Mouse (Mus musculus): Measurements from ENCODE around the gene Adgrf1. TPM values are rescaled to one million over a fixed set of nuclear protein-coding genes. Genes with fewer than 3 reads are reported as not detected.
"Not testable (repeated sequence)": the region's sequence is repeated elsewhere in the genome, so short reads cannot be mapped to it uniquely, and the experiment has no call there.

The Adgrf1 gene
- polyA plus RNA-seq, 1 experiment = not detected

DNA sequence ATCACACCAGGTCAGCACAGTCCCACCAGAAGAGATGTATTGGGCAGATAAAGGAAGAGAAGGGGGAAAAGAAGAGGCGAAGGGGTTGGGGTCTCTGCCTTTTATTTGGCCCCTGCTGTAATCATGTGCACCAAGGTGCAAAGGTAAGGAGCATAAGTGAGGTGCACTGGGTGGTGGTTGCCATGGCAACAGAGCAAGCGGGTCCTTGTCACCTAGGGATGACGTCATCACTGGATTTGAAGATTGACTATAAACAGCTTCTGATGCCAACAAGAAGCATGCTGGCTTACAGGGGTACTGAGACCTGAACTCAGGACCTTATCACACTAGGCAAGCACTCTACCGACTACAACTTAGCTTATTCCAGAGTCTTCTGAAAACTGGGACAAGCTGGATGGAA, 59.1 kb downstream of the Adgrf1 start:
- Histone ChIP-seq H3K79me3 (ENCODE audit: low read depth) (no peaks in the 10 kb centered on the region), H3ac (ENCODE audit: control insufficient read depth, insufficient read length, low read depth) (no peak overlapping the region), H3K36me3 (ENCODE audit: control insufficient read depth, insufficient read depth) (no peaks in the 10 kb centered on the region), H3K4me3 (ENCODE audit: insufficient read depth, poor library complexity, severe bottlenecking) (no peak overlapping the region), H3K27me3 (ENCODE audit: control insufficient read depth, insufficient read depth, insufficient read length) (no peaks in the 10 kb centered on the region), H3K79me2 (ENCODE audit: control insufficient read depth, insufficient read depth) (no peaks in the 10 kb centered on the region)
- no peak for TF ChIP-seq CEBPB (IDR thresholded peaks at IDR 0.05; ENCODE audit: low read depth)
- TF ChIP-seq CTCF (IDR thresholded peaks at IDR 0.05; ENCODE audit: control insufficient read depth, insufficient read depth, insufficient read length) = no peak
- no peak for TF ChIP-seq FOSL1 (IDR thresholded peaks at IDR 0.05; ENCODE audit: insufficient read depth, low read length, poor library complexity, severe bottlenecking)
- no peak for TF ChIP-seq MAX (IDR thresholded peaks at IDR 0.05)
- no peak for TF ChIP-seq USF1 (IDR thresholded peaks at IDR 0.05; ENCODE audit: low read depth)
- no peak for TF ChIP-seq MYOG (IDR thresholded peaks at IDR 0.05; ENCODE audit: control insufficient read depth, extremely low read depth, insufficient read length)
- no peak for TF ChIP-seq MYOD1 (IDR thresholded peaks at IDR 0.05; ENCODE audit: control insufficient read depth, insufficient read length, low read depth)

DNA sequence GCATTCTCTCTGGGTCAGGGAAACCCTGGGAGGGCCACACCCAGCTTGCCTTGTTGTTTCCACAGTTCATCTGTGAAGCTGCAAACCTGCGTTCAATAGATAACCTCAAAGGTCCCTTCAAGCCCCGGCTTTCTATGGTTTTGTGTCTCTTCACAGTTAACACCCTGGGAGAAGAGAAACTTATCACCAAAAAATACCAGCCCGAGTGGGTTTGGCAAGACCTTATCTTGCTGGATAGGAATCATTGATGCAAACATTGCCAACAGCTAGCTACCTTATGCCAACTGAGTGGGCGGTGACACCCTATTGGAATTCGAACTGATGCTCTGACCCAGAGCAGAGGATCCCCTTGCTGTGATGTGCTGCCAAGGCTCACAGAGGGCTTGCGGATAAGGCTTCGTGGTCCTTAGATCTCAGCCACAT, 59.6 kb downstream of the Adgrf1 start:
- Histone ChIP-seq H3K36me3 (ENCODE audit: control insufficient read depth, insufficient read depth) (no peaks in the 10 kb centered on the region), H3K79me3 (ENCODE audit: low read depth) (no peaks in the 10 kb centered on the region), H3ac (ENCODE audit: control insufficient read depth, insufficient read length, low read depth) (no peak overlapping the region), H3K79me2 (ENCODE audit: control insufficient read depth, insufficient read depth) (no peaks in the 10 kb centered on the region), H3K27me3 (ENCODE audit: control insufficient read depth, insufficient read depth, insufficient read length) (no peaks in the 10 kb centered on the region), H3K4me3 (ENCODE audit: insufficient read depth, poor library complexity, severe bottlenecking) (no peak overlapping the region)
- no peak for TF ChIP-seq USF1 (IDR thresholded peaks at IDR 0.05; ENCODE audit: low read depth)
- TF ChIP-seq CEBPB (IDR thresholded peaks at IDR 0.05; ENCODE audit: low read depth) = no peak
- no peak for TF ChIP-seq MYOG (IDR thresholded peaks at IDR 0.05; ENCODE audit: control insufficient read depth, extremely low read depth, insufficient read length)
- TF ChIP-seq CTCF (IDR thresholded peaks at IDR 0.05; ENCODE audit: control insufficient read depth, insufficient read depth, insufficient read length) = no peak
- TF ChIP-seq MYOD1 (IDR thresholded peaks at IDR 0.05; ENCODE audit: control insufficient read depth, insufficient read length, low read depth) = no peak
- no peak for TF ChIP-seq FOSL1 (IDR thresholded peaks at IDR 0.05; ENCODE audit: insufficient read depth, low read length, poor library complexity, severe bottlenecking)
- TF ChIP-seq MAX (IDR thresholded peaks at IDR 0.05) = no peak

DNA sequence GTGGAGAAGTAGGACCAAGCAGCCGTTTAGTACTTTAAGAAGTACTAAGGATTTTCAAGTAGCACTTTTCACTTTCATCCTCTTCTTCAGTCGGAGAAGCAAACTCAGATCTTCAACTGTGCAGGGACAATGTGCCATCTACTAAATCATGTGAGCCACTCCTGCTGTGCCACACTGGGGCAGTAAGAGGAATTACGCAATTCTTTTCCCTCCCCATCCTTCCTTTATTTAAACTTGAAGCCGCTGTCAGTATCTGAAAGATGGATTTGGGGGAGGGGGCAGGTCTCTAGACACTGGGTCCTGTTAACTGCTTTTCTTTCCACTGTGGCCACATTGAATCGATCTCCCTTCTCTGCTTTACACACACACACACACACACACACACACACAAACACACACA, 62.6 kb downstream of the Adgrf1 start:
- TF ChIP-seq MAX (IDR thresholded peaks at IDR 0.05) = no peak
- no peak for TF ChIP-seq USF1 (IDR thresholded peaks at IDR 0.05; ENCODE audit: low read depth)
- no peak for TF ChIP-seq FOSL1 (IDR thresholded peaks at IDR 0.05; ENCODE audit: insufficient read depth, low read length, poor library complexity, severe bottlenecking)
- no peak for TF ChIP-seq CEBPB (IDR thresholded peaks at IDR 0.05; ENCODE audit: low read depth)
- no peak for TF ChIP-seq CTCF (IDR thresholded peaks at IDR 0.05; ENCODE audit: control insufficient read depth, insufficient read depth, insufficient read length)
- TF ChIP-seq MYOG (IDR thresholded peaks at IDR 0.05; ENCODE audit: control insufficient read depth, extremely low read depth, insufficient read length) = no peak
- TF ChIP-seq MYOD1 (IDR thresholded peaks at IDR 0.05; ENCODE audit: control insufficient read depth, insufficient read length, low read depth) = no peak
- Histone ChIP-seq H3K36me3 (ENCODE audit: control insufficient read depth, insufficient read depth) (no peaks in the 10 kb centered on the region), H3K79me2 (ENCODE audit: control insufficient read depth, insufficient read depth) (no peaks in the 10 kb centered on the region), H3K79me3 (ENCODE audit: low read depth) (no peaks in the 10 kb centered on the region), H3K27me3 (ENCODE audit: control insufficient read depth, insufficient read depth, insufficient read length) (no peaks in the 10 kb centered on the region), H3ac (ENCODE audit: control insufficient read depth, insufficient read length, low read depth) (no peak overlapping the region), H3K4me3 (ENCODE audit: insufficient read depth, poor library complexity, severe bottlenecking) (no peak overlapping the region)

DNA sequence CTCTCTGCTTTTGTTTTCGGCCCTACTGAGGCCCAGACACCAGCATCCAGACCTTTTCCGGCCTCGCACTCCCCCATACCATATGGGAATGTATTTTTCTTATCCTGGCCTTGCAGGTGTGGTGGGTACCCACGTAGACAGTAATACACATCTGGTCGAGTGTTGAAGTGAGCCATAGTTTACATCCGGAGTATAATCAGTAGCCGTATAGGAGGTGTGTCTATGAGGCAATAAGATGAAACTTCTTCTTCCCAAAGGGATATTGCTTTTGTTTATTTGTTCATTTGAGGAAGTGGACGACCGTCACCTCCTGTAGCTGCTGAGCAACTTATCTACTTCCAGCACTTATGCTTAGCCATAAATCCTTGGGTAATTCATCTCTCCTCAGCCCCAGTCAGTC, 63.9 kb downstream of the Adgrf1 start:
- Histone ChIP-seq H3K4me3 (ENCODE audit: insufficient read depth, poor library complexity, severe bottlenecking) (no peak overlapping the region), H3K79me2 (ENCODE audit: control insufficient read depth, insufficient read depth) (no peaks in the 10 kb centered on the region), H3ac (ENCODE audit: control insufficient read depth, insufficient read length, low read depth) (no peak overlapping the region), H3K36me3 (ENCODE audit: control insufficient read depth, insufficient read depth) (no peaks in the 10 kb centered on the region), H3K79me3 (ENCODE audit: low read depth) (no peaks in the 10 kb centered on the region), H3K27me3 (ENCODE audit: control insufficient read depth, insufficient read depth, insufficient read length) (no peaks in the 10 kb centered on the region)
- TF ChIP-seq MAX (IDR thresholded peaks at IDR 0.05) (no peak), CTCF (IDR thresholded peaks at IDR 0.05; ENCODE audit: control insufficient read depth, insufficient read depth, insufficient read length) (no peak), USF1 (IDR thresholded peaks at IDR 0.05; ENCODE audit: low read depth) (no peak), CEBPB (IDR thresholded peaks at IDR 0.05; ENCODE audit: low read depth) (no peak), MYOD1 (IDR thresholded peaks at IDR 0.05; ENCODE audit: control insufficient read depth, insufficient read length, low read depth) (no peak)

DNA sequence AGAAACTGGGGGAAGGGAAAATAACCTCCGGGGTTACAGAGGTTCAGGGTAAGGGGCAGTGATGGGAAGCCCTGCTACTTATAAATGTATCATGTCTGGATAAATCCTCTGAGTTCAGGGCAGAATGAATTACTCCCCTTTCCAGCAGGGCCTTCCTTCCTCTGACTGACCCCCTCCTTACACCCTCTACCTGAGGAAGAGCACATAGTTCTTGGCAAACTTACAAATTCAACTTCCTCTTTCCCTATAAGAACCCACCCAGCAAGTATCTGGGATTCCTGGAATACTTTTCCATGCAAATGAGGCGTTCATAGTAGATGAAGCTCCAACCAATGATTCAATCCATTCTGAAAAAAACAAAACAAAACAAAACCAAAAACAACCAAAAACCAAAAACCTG, 67.5 kb downstream of the Adgrf1 start:
- no peak for TF ChIP-seq CTCF (IDR thresholded peaks at IDR 0.05; ENCODE audit: control insufficient read depth, insufficient read depth, insufficient read length)
- no peak for TF ChIP-seq USF1 (IDR thresholded peaks at IDR 0.05; ENCODE audit: low read depth)
- no peak for TF ChIP-seq MYOG (IDR thresholded peaks at IDR 0.05; ENCODE audit: control insufficient read depth, extremely low read depth, insufficient read length)
- no peak for TF ChIP-seq MYOD1 (IDR thresholded peaks at IDR 0.05; ENCODE audit: control insufficient read depth, insufficient read length, low read depth)
- no peak for TF ChIP-seq FOSL1 (IDR thresholded peaks at IDR 0.05; ENCODE audit: insufficient read depth, low read length, poor library complexity, severe bottlenecking)
- Histone ChIP-seq H3ac (ENCODE audit: control insufficient read depth, insufficient read length, low read depth) (no peak overlapping the region), H3K4me3 (ENCODE audit: insufficient read depth, poor library complexity, severe bottlenecking) (no peak overlapping the region), H3K79me3 (ENCODE audit: low read depth) (no peaks in the 10 kb centered on the region), H3K36me3 (ENCODE audit: control insufficient read depth, insufficient read depth) (no peaks in the 10 kb centered on the region), H3K79me2 (ENCODE audit: control insufficient read depth, insufficient read depth) (no peaks in the 10 kb centered on the region), H3K27me3 (ENCODE audit: control insufficient read depth, insufficient read depth, insufficient read length) (no peaks in the 10 kb centered on the region)

DNA sequence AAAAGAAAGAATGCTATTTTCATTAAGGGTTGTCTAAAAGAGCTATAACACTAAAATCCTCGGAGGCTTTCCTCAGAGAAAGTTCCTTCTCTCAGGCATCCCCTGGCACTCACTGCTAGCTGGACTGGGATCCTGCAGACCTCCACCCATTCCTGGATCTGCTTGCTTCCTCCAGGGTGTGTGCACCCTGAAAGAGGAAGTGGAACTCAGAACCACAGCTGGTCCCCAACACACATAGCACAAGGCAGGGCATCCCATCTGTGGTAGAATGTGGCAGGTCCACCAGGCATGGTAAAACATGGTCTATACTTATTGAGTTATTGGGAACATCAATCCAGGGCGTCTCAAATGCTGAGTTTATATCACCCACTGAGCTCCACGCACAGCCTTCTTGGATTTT, 68.2 kb downstream of the Adgrf1 start:
- no peaks in the 10 kb centered on the region for H3K27me3 ChIP-seq (ENCODE audit: control insufficient read depth, insufficient read depth, insufficient read length)
- H3K36me3 ChIP-seq (ENCODE audit: control insufficient read depth, insufficient read depth) = no peaks in the 10 kb centered on the region
- no peaks in the 10 kb centered on the region for H3K79me2 ChIP-seq (ENCODE audit: control insufficient read depth, insufficient read depth)
- no peaks in the 10 kb centered on the region for H3K79me3 ChIP-seq (ENCODE audit: low read depth)
- H3ac ChIP-seq (ENCODE audit: control insufficient read depth, insufficient read length, low read depth) = no peak overlapping the region
- H3K4me3 ChIP-seq (ENCODE audit: insufficient read depth, poor library complexity, severe bottlenecking) = no peak overlapping the region
- no peak for TF ChIP-seq MYOG (IDR thresholded peaks at IDR 0.05; ENCODE audit: control insufficient read depth, extremely low read depth, insufficient read length)
- TF ChIP-seq CTCF (IDR thresholded peaks at IDR 0.05; ENCODE audit: control insufficient read depth, insufficient read depth, insufficient read length) = no peak
- TF ChIP-seq MYOD1 (IDR thresholded peaks at IDR 0.05; ENCODE audit: control insufficient read depth, insufficient read length, low read depth) = no peak
- no peak for TF ChIP-seq MAX (IDR thresholded peaks at IDR 0.05)
- TF ChIP-seq USF1 (IDR thresholded peaks at IDR 0.05; ENCODE audit: low read depth) = no peak

DNA sequence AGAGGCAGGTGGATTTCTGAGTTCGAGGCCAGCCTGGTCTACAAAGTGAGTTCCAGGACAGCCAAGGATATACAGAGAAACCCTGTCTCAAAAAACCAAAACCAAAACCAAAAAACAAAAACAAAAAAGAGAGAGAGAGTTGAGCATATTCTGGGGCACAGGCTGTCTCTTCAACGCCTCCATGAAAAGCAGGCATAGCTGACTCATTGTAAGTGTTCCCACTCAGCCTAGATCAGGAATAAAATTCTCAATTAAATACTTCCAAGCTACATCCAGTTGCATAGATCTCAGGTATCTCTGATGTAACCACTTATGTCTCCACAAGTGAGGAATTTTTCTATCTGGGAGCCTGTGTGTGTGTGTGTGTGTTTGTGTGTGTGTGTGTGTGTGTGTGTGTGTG, 76.4 kb downstream of the Adgrf1 start:
- not testable (repeated sequence) for H3K79me2 ChIP-seq (ENCODE audit: control insufficient read depth, insufficient read depth); H3K79me3 ChIP-seq (ENCODE audit: low read depth); H3K4me3 ChIP-seq (ENCODE audit: insufficient read depth, poor library complexity, severe bottlenecking); H3ac ChIP-seq (ENCODE audit: control insufficient read depth, insufficient read length, low read depth); H3K27me3 ChIP-seq (ENCODE audit: control insufficient read depth, insufficient read depth, insufficient read length); H3K36me3 ChIP-seq (ENCODE audit: control insufficient read depth, insufficient read depth)
